ENCODE assay signal across 25 mouse cellular contexts in genomic region chr1:46927104-46927503, GRCm38 (mm10). TPM values are rescaled to one million over a fixed set of nuclear protein-coding genes. Genes with fewer than 3 reads are reported as not detected.
DNase-seq lines count a peak whose midpoint lies in the region; ATAC-seq and TF ChIP-seq lines count a peak whose summit lies in the region.
"Had no signal": no experiment of that assay in that cellular context is flagged by ENCODE, and none has a peak within 500 bp of the region (broad histone marks: within the 10 kb centered on the region; RNA-seq: fewer than 3 reads in every experiment).

No protein-coding gene starts in this region.

- no peak for TF ChIP-seq POLR2A in bone marrow macrophage, adult 2 months (IDR thresholded peaks at IDR 0.05; ENCODE audit: borderline replicate concordance, low read depth, low read length)

- ATAC-seq in megakaryocyte, adult 5-6 weeks (ENCODE audit: poor library complexity, severe bottlenecking): peak; percentile 88
- ATAC-seq: activated CD4-positive, CD25-positive, alpha-beta regulatory T cell, adult 4 months; CD4-positive, CD25-positive, alpha-beta regulatory T cell, adult 4 months; forebrain, postnatal 0 days; intestine, postnatal 0 days had no signal

- H3K4me1 ChIP-seq in bone marrow macrophage, adult 2 months (ENCODE audit: control insufficient read depth, insufficient read depth, low read length): peaks cover 16% of the 10 kb centered on the region
- H3K4me1 ChIP-seq: embryonic facial prominence, embryonic 10.5 days; embryonic facial prominence, embryonic 13.5 days; forebrain, embryonic 12.5 days; hindbrain, embryonic 12.5 days; hindbrain, embryonic 15.5 days had no signal

- DNase-seq in A20 (ENCODE audit: low read depth, low spot score): peak; percentile 60
- no peak for DNase-seq in adrenal gland, adult 18-20 months (ENCODE audit: low spot score in 2 of 2)
- no peak for DNase-seq in yolk sac, embryonic 10.5 days (ENCODE audit: low spot score)
- no peak for DNase-seq in gastrocnemius, postnatal 10 days
- DNase-seq: adrenal gland, postnatal 10 days; adrenal gland, postnatal 36 days; cerebellum, adult 11 months; cerebellum, adult 2 months; cerebellum, adult 9-11 months; cerebellum, postnatal 25 days; embryo, embryonic 11 days; forebrain, postnatal 0 days; gastrocnemius, adult 2 months; gastrocnemius, postnatal 25 days had no signal

- no peak overlapping the region for H3K4me3 ChIP-seq in bone marrow macrophage, adult 2 months (ENCODE audit: insufficient read depth, low read length)
- H3K4me3 ChIP-seq: embryonic facial prominence, embryonic 10.5 days; embryonic facial prominence, embryonic 13.5 days; erythroblast, embryonic 14.5 days; forebrain, embryonic 12.5 days; gastrocnemius, adult 2 months; hindbrain, embryonic 12.5 days; hindbrain, embryonic 15.5 days had no signal

- TF ChIP-seq CTCF in bone marrow macrophage, adult 2 months (IDR thresholded peaks at IDR 0.05; ENCODE audit: low read depth, low read length): no peak

- H3K27ac ChIP-seq in bone marrow macrophage, adult 2 months (ENCODE audit: insufficient read depth, low read depth, low read length): peak overlapping the region; percentile 22
- H3K27ac ChIP-seq: embryonic facial prominence, embryonic 10.5 days; embryonic facial prominence, embryonic 13.5 days; forebrain, embryonic 12.5 days; gastrocnemius, adult 2 months; hindbrain, embryonic 12.5 days; hindbrain, embryonic 15.5 days had no signal

RNA-seq across cellular contexts. Expression of gene Slc39a10, which starts 34.5 kb away (rescaled TPM):
- 13.8 and 15.4 TPM in 2 replicates for polyA plus RNA-seq in bone marrow macrophage, adult 2 months (2012; ENCODE audit: insufficient read depth, insufficient read length, missing spikeins)
- total RNA-seq in megakaryocyte, adult 5-6 weeks (2015): 17.0 and 17.8 TPM in 2 replicates
- total RNA-seq in megakaryocyte, adult 5-6 weeks (2017): 15.8 and 16.3 TPM in 2 replicates
- 10 to 100 TPM; 16.4 to 19.5 TPM for total RNA-seq in adrenal gland, adult 18-20 months (2021)
- total RNA-seq in gastrocnemius, postnatal 10 days (2021): 10 to 100 TPM in 1 of 2 experiments, 1 to 10 TPM in 1; 8.9 to 12.7 TPM
